Mouse (Mus musculus) cerebellum, adult 18-20 months (tissue): ENCODE measurements around the gene Rusc1.

Source experiments
- DNase-seq, 2 experiments: peaks; one replicate each; pipeline ENCODE4 v3.0.0; 2021

The Rusc1 gene

DNA sequence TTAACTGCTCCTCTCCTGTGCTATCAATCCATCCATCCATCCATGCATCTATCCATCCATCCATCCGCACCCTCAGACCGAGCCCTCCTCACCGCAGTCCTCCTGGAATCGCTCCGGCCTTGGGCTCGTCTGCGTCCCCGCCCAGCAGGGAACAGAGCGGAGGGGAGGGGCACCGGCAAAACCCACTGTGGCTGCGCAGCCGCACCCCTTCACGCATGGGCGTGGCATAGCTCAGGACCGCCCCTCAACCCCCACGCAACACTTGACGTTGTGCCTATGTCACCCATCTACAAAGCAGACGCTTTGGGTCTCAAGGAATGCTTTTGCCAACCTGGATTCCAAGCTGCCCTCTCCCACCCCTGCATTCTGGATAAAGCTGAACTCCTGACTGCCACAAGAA, at the start of gene Rusc1:
TSS of gene Rusc1 (minus strand) at position 137 of the 400 bp plus-strand sequence.
- peak; percentile 96 to 97 for DNase-seq

DNA sequence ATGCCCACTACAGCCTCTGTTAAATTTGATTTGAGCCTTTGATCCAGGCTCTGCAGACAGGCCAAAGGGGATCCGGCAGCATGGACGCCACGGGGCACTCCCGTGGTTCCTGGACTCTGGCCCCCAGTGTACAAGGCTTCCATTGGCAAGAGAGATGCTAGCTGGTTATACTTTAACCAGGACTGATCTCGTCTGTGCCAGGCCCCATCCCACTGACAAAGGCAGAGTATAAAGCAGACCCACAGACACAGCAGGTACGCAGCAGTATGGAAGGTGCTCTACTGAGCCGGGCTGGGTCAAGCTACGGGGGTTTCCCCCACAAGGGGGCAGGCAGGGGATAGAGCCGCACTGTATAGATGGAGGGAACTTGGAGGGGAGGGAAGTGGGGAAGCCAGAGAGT, 43.3 kb upstream of the Rusc1 start:
- no peak for DNase-seq

DNA sequence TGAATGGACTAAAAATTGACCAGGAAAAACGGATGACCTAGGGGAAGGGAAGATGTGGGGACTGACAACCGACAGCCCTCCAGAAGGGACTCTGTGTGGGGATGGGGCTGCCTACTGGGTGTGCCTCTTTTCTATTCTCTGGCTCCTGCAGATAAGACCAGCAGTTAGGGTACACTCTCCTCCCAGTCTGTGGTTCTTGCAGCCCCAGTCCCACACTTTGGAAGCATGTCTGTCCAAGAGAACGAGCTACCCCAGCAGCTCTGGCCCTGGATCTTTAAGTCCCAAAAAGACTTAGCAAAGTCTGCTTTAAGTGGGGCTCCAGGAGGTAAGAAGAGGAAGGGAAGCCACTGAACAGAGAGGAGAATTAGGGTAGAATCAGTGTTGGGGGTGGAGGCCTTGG, 42.8 kb upstream of the Rusc1 start, which contains the start of gene Pklr:
TSS of gene Pklr (plus strand) at position 185 of the 400 bp plus-strand sequence.
- no peak for DNase-seq

DNA sequence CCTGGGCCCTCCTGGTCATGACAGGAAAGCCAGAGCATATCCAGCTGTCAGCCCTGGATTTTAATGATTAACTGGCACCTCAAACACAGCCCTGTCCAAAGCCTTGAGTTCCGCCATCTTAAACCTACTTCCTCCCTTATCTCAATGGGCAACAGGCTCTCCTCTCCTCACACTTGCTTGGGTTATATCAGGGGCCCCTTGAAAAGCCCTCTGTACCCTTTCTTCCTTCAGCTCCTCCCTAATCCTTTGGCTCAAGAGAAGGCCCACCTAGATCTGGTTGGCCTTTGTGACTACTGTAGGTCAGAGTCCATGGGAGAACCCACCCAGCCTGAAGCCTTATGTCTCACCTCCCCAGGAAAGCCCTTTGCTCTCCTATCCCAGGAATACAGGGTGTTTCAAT, 40.6 kb upstream of the Rusc1 start:
- no peak for DNase-seq

DNA sequence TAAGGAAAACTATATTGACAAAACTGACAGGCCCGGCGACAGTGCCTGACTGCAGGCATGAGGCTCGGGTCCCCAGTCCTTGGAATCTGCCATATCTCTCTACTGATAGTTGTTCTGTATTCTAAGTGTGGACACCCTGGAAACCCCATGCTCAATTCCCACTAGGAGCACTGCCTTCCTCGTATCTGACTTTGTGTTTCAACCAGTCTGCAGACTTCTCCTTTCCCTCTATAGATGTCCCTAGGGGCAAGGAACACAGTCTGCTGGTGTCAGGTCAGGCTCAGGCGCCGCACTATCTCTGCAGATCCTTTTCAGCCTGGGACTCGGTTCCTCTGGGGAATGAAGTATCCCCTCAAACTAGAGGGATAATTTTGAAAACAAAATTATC, 39.9 kb upstream of the Rusc1 start:
- DNase-seq: no peak

DNA sequence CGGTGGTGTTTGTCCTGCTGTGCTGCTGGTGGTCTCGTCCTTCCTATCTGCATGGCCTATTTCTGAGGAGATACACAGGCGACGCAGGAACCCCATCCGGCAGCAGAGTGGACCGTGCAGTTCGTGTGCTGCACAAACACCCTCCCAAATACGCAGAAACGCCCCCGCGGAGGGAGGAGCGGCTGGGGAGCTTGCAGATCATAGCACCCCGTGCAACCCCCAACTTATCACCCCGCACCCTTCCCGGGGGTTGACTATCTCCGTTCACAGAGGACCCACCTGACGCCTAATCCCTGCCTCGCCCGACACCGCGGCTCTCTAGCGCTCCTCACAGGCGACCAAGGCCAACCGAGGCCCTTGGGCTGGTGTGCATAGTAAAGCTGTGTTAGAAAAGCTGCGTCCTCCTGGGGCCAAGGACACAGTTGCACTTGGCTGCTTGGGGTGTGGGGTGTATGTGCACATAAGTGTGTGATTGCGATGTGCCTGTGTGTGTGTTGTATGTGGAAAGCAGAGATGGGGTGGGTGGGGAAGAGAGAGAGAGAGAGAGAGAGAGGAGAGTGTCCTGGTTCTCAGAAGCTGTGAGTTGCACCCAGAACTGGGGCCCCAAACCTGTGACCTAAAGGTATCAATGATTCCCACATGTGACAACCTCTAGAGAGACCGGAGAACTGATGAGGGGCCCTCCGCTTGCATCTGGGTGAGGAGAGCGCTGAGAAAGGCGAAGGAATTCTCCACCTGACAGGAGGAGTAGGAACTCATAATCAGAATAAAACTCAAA, 39.4 kb upstream of the Rusc1 start:
- peak; percentile 64 to 67 for DNase-seq

DNA sequence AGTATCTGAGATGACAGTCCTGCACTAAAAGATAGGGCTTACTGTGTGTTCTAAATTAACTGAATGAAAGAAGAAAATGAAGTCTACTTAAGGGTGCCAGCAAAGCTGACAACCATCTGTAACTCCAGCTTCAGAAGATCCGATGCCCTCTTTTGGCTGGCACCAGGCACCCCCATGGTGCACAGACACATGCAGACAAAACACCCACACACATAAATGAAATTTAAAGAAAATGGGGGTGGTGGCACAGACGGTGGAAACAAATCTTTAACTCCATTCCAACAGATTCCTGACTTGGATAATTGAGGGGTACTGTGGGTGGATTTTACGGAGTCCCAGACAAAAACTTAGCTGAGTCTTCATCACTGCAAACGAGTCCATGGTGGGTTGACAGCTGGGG, 38.7 kb upstream of the Rusc1 start:
- no peak for DNase-seq

DNA sequence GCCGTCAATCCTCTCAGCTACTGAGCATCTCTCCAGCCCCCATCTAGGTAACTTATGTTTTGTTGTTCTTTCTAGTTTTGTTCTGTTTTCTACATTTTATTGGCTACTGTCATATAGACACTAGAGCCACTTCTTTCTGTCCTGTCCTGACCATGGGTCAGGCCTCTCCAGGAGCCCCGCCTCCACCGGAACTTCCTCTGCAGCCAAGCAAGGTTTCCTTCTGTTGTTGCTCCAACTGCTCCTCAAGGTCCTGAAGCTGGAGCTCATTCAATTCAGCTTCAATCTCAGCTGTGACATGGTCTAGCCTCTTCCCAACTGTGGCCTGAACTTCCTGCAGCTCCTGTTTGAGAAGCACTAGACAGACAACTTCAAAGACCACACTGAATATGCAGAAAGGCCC, 36.8 kb upstream of the Rusc1 start:
- no peak for DNase-seq

DNA sequence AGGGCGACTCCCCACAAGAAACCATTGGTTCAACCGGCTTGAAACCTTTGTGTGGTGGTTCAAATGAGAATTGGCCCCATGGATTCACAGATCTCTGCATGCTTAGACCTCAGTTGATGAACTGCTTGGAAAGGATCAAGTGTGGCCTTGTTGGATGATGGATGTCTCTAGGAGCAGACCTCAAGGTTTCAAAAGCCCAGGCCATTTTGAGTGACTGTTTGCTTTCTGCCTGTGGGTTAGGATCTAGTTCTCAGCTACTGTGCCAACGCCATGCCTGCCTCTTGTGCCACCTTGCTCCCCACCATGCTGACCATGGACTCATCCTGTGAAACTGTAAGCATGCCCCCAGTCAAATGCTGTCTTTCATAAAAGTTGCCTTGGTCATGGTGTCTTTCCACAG, 32.9 kb upstream of the Rusc1 start:
- DNase-seq: no peak

DNA sequence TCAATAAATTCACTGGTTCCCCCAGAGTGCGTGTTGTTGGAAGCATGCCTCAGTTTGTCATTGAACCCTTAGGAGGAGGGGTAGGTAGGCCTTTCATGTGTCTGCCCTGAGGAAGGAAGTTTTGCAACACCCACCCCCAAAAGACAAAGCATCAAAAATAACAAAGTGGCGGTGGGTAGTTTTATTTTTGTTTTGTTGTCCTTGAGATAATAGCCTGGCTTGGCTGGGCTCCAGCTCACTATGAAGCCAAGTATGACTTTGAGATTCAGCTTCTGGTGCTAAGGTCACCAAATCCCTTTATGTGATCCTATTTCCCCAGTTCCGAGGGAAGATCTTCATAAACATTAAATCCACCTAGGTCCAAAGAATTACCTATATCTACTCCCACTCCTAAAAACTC, 31.1 kb upstream of the Rusc1 start:
- DNase-seq: no peak

DNA sequence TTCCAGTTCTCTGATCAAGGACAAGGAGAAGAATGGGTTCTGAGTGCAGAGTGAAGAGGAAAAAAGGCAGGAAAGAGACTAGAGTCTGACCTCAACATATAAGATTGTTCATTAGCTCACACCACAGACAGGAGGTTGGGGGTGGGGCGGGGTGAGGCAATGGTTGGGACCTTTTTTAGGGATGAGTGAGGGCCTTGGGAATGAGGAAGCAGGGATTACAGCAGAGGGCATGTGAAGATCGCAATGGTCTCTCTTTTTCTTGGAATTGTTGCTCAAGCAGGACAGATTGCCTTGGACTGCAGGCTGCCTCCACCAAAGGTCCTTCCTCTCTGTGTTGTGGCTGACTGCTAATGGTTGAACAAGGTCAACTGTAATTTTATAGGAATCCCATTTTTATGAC, 30.2 kb upstream of the Rusc1 start:
- DNase-seq: no peak

DNA sequence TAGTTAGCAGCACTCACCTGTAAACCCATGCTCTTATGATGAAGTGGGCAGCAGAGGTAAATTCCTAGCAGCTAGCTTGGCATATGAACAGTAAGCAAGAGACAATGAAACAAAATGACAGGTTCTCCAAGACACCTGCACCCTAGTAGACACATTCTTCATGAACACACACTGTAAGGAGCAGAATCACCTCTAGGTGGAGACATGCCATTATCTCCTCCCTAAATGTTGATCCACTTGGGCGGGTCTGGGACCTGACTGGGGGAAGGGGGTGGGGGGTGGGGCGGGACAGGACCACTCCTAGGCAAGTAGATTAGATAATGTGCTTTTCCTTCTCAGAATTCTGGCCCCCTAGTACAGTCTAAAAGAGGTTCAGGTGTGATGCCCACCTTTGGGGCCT, 22.4 kb upstream of the Rusc1 start:
- peak in 1 of 2 experiments; percentile 39 for DNase-seq

DNA sequence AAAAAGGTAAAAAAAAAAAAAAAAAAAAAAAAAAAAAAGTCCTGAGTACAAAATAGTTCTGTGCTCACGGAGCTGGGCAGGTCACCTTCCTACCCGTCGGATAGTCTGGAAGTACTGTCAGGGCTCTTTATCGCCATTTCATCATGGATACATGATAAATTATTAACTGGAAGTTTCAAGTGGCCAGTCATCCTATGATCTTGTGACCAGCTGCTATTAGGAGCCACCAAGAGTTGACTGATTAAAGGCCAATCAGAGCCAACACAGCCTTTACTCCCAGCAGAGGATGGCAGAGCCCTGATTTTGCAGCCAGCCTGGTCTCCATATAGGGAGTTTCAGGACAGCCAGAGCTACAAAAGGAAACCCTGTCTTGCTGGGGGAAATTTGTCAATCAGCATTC, 19.9 kb upstream of the Rusc1 start:
- no peak for DNase-seq

DNA sequence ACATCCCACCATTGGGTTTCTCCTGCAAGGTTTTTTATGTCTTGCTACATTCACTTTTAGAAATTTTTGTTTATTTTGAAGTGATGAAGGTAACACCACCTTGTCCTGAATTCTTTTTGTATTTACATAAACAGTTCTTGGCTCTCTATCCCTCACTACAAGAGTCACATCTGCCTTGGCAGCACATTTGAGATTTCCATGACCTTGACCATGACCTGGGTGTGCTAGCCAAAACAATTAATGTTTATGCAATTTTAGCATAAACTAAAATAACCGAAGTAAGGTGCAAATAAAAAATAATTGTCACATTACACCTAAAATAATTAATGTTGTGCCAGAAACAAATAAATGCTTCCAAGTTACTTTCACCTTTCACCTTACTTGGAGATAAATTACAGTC, 15.0 kb upstream of the Rusc1 start:
- no peak for DNase-seq

DNA sequence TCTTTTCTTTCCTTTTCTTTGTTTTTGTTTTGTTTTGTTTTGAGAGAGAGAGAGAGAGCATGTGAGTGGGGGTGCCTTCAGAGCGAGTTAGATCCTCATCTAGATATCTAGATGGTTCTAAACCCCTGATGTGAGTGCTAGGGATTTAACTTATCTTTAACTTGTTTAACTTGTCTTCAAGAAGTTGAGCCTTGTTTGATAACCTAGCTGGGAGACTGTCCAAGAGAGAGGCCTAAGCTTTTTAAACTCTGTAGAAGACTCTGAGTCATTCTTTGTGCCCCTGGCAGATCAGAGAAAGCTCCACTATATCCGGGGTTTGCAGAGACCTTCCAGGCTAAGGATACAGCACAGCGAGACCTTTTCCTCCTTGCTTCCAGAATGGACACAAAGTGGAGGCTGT, 14.4 kb upstream of the Rusc1 start:
- DNase-seq: no peak

DNA sequence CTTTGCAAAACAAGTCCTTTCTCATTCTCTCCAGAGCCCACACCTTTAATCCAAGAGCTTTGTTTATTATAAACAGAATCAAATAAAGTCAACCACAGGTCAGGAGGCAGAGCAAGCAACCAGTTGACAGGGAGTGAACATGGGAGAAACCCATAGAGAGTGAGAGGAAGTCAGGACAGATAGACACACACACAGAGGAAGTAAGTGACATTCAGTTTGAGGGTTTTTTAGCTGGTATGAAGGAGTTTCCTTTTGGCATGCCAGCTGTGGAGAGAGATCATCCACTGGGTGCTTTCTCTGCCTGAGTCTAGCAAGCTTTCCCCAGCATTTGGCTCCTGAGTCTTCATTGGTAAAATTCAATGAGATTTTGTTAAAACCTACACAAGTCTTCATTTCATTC, 13.8 kb upstream of the Rusc1 start:
- DNase-seq: no peak

DNA sequence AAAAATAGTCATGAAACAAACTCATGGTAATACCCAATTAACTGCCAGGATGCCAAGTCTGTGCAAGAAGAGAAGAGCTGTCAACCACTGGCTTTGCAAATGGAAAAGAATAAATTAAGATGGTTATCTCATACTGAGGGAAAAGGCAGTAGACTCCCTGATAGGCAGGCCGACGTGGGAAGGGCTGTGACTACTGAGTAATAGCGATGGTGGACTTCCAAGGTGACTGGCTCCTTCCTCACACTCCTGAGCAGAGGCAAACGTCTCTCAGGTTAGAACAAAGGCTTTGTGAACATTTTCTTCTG, 10.1 kb upstream of the Rusc1 start:
- no peak for DNase-seq

DNA sequence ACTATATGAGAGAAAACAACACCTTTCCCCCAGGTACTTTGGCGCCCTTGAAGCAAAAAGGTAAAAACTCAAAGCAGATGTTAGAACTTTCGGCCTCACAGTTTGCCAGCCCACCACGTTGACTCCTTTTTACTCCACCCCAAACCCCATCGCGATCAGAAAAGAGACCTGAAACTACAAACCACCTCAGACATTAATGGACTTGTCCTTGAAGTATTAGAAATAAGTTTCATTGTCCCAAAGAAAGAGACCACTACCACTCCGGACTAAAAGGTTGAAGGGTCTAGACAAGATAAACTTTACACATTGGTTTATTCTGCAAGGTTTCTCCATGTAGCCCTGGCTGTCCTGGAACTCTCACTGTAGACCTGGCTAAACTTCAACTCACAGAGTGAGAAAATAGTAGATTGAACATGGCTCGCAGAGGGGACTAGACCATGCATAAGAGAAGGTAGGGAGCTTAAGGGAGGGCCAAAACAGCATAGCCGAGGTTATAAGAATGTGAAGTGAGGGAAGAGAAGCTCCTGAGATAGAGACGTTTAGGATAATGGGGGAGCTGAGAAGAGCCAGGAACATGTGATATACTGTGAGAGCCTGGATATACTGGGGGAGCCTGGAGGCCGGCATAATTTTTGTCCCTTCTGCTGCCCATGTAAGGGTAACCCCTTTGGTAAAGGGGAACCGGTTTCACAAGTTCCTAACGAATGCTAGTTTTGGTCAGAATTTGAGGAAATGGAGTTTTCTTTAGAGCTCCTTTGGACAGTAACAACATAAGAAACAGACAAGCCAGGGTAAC, 9.6 kb upstream of the Rusc1 start:
- DNase-seq: no peak

DNA sequence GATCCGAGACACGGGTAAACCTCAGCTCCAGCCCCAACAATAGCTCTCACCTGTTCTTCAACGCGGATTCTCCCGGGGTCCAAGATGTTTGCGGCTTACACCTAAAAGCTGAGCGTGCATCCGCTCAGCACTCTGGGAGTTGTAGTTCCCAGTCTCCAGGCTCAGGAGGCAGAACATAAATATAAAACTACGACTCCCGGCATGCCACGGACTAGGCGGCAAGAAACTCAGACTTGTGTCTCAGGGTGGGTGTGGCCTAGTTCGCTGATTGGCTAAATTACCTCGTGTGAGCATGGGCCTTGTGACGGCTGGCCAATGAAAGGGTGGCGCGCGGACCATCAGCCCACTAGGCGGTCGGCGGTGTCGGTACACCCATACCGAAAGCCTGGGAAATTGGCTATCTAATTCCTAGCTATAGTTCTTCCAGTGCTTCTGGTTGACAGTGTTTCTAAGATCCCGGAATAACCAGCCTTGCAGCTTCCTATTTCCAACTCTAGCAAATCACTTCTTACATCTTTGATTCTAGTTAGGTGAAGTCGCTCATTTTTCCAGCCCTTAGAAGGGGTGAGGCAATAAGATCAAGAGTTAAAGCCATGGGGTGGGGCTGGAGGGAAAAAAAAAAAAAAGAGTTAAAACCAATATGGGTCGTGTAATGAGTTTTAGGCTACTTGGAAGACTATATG, 8.8 kb upstream of the Rusc1 start, which contains the start of gene Fdps:
TSS of gene Fdps (minus strand) at position 148 of the 683 bp plus-strand sequence.
- peak; percentile 93 to 100 for DNase-seq

DNA sequence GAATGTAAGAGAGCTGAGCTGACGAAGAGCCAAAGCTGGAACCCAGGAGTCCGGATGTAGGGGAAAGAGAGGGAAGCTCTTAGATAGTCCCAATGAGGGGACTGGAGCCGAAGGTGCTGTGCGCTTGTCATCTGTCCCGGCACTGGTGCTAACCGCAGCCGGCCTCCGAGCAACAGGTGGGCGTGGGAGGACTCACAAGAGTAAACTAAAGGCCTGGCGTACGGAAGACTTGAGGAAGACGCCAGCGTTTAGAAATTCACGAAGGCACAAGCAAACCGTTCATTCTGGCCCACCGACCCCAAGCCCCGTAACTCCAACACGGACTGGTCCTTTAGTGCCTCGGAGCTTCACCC, 8.3 kb upstream of the Rusc1 start:
- DNase-seq: no peak

DNA sequence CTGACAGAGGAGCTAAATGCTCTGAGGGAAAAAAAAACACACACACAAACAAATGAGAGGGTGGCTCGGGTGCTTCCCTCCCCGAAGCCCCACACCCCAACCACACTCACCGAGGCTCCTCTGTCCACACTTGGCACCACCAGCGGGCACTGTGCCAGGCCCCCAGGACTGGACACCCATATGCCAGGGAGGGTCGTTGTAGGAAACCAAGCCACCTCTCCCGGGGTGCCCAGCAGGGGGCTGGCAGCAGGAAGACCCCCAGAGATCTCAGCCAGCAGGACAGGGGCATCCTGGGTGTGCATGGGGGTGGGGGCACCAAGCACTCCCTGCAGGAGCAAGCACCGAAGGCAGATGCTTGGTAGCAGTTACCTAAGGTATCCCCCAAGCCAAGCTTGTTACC, 7.7 kb upstream of the Rusc1 start, which contains the start of gene Gm43738:
TSS of gene Gm43738 (minus strand) at position 289 of the 400 bp plus-strand sequence.
- peak; percentile 29 to 54 for DNase-seq

DNA sequence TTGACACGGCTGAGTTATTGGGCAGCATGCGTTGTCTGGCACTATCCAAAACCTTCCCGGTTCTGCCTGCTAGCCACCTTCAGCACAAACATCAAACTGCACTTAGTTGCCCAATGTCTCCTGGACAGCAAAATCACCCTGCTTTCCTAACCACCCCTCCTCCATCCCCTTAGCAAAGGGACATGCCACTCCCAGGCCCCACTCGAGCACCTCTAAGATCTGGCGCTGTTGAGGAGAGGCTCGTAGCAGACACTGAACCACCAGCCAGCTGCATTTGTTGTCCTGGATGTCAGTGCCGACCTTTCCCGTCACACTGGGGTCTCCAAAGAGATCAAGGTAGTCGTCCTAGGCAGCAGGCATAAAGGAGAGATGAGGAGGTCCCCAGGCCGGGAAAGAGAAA, 910 bp upstream of the Rusc1 start:
- DNase-seq: no peak

DNA sequence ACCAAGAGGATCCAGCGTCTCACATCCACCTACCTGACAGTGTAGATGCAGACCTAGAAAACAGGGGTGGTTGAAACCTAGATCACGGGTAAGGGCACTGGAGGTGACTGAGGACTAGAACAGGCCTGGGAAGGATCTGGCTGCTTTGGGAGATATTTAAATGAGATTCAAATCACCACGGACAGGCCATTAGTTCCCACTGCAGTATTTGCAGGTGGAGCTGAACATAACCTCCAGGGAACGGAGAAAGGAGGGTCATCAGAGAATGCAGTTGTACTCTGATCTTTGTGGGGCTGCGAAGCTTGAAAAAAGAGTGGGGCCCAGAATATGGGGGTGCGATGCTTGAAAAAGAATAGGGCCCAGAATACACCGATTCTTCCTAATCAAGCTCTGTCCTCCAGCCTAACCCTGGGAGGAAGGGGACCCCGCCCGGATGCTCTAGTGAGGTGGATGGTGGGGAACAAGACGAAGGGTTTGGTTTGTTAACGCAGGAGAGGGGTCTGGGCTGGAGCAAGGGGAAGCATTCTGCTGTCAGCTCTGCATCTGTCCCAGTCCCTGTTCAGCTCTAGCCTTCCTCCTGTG, 511 bp downstream of the Rusc1 start:
- DNase-seq: peak in 1 of 2 experiments; percentile 32
